Mouse (Mus musculus) retina, embryonic 14.5 days (tissue): ENCODE data around the gene Olfr1396.
"Not testable (repeated sequence)": the region's sequence is repeated elsewhere in the genome, so short reads cannot be mapped to it uniquely, and the experiment has no call there.

Experiments used
- DNase-seq: peaks from one replicate; pipeline ENCODE4 v3.0.0-alpha.2; 2015; ENCODE audit warnings: low spot score

Gene Olfr1396

DNA sequence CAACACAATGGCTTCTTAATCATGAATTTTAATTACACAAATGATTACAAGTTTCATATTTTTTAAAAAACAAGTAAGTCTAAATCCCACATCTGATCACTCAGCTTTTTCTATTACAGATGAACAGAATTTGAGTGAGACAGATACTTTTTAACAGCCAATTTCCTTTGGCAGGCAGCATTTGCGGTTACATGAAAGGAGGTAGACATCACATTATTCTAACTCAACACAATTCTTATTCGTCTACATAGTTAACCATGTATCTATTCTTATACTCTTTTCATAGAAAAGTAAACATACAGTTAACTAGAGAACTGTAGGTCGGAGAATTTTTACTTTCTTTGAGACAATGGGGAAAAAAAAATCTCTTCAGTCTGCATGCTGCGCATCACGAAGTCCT is 24.1 kb downstream of the Olfr1396 start:
- DNase-seq: no peak

DNA sequence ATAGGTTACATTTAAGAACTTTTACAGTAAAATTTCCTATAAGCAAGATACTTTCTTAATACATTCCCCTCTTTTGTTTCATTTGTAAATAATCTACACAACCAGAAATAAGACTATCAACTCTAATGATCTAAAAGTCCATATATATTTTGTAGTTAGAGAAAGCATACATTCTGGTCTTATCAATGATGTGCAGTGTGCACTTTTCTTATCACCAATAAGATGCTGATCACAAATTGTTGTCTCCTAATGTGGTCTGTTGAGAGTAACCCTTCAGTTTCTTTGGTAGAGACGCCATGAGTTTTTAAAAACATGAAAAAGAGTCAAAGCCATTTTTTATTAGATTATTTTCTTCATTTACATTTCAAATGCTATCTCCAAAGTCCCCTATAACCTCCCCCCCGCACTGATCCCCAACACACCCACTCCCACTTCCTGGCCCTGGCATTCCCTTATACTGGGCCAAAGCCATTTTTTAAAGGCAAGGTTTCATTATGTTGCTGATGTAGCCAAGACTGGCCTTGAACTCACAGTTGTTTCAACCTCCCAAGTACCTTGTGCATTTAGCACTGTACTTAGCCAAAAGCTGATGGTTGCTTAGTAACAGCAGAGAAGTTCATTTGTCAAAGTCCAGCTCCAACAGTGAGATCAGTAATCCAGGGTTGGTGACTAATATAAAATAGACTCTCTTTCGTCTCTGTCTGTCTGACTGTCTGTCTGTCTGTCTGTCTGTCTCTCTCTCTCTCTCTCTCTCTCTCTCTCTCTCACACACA is 24.8 kb downstream of the Olfr1396 start:
- DNase-seq: no peak

DNA sequence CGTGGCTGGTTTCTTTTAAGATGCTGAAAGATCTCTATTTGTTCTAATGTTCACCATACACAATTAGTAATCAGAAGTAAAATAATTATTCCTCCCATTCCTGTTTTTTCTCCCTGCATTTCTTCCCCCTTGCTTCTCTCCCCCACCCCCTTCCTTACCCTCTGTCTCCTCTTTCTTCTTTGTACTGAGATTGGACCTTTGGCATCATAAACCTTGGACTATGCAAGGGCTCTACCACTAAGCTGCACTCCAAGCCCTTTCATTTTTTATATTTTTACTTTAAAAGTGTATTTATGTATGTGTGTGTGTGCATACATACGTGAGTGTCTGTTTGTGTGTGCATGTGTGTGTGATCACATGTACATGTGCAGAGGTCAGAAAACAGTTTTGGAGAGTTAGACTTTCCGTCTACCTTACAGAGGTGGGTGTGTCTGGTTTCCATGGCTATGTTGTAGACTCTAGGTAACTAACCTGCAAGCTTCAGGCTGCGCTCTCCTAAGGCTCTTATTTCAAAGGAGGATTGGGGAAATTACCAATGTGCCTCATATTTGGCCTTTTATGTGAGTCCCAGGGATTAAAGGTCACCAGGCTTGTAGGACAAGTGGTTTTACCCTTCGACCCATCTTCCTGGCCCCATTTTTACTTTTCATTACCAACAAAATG is 25.6 kb downstream of the Olfr1396 start:
- DNase-seq: no peak

DNA sequence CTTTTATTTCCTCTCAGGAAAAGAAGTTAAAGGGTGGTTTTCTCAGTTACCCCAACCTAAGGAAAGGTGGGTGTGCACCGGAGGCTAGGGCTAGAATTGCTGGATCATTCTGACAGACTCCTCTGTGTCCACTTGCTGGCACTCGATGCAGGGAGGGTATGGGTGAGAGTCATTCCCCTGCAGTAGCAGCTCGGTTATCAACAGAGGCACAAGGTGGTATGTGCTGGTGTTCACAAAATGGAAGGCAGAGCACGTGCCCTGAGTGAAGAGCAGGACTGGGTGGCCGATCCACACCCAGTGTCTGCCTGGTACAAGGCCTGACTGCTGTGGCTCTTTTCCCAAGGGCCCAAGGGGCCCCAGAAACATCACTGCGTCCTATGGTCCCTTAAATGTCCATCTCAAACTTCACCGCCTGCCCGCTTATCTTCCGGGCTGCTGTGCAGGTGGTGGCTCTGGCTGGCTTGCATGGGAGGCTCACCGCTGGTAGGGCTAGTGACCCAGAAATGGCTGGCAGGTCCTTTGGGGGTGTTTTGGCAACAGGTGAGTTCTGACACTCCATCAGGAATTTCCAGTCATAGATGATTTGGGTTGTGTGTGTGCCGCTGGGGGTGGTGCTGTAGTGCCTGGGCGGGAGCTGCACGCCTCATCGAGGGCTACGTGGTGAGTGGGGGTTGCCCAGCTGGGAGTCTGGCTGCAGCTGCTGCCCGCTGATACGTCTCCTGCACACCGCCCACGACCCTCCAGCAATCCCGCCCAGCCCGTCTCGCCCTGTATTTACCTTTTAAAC is 26.7 kb downstream of the Olfr1396 start:
- no peak for DNase-seq

DNA sequence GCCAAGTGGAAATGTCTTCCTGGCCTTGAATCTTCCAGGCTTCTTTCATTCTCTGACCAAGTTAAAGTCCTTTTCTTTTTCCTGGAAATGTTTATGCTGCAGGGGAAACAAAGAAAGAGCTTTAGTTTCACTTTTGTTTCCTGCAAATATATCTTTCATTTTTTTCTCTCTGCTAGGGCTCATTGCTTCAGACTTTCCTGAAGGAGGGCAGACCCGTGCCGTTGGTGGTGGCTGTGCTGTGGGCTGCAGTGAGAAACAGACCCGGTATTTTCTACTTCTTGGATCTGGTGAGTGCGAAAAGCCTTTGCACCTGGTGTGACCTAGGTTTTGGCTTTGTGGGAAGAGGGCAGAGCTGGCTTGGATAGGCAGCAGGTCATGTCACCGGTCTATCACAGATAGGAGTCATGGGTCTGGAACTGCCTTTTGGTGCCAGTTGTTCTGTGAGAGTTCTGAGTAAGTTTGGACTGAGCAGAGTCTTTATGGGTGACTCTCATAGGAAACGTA is 27.8 kb downstream of the Olfr1396 start:
- no peak for DNase-seq

DNA sequence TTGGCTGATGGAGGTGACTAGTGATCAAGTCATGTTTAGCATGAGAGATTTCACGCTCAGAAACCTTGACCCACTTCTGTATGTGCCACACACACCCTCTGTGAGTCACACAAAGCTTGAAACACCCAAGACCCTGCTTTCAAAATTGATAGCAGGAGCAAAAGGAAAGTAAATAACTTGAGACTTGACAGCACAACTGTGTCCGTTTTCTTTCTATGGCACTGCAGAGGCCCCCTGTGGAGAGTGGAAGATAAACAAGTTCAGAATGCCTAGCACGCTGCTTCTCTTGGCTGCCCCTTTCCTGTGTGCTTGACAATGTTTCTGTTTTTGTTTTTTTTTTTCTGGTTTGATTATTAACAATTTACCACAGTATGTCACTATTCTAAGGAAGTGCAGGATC is 29.8 kb downstream of the Olfr1396 start:
- DNase-seq: no peak

DNA sequence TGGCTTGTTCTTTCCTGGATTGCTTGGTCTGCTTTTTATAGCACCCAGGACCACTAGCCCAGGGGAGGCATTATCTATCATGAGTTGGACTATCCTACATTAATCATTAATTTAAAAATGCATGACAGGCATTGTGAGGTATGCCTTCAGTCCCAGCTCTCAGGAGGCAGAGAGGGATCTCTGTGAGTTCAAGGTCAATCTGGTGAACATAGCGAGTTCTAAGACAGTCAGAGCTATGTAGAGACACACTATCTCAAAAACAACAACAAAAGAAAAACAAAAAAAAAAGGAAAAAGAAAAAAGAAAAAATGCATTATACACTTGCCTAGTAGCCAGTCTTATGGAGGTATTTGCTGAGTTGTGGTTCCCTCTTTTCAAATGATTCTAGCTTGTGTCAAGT is 30.3 kb downstream of the Olfr1396 start:
- DNase-seq: no peak

DNA sequence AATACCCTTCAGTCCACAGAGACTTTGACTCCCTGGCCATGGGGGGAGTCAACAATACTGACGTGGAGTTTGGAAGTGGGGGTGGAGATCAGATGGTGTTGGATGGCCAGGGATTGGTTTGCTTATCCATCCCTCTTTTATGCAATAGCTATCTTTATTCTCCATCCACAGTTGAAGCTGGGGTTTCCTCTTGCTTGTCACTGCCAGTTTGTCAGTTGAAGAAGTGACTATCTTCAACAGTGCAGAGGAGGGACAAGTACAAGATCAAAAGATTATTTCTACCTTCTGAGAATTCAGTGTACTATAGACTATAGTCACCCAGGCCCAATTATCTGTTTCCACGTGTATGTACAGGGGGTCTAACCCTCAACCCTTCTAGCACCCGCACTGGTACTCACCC is 30.9 kb downstream of the Olfr1396 start:
- DNase-seq: no peak

DNA sequence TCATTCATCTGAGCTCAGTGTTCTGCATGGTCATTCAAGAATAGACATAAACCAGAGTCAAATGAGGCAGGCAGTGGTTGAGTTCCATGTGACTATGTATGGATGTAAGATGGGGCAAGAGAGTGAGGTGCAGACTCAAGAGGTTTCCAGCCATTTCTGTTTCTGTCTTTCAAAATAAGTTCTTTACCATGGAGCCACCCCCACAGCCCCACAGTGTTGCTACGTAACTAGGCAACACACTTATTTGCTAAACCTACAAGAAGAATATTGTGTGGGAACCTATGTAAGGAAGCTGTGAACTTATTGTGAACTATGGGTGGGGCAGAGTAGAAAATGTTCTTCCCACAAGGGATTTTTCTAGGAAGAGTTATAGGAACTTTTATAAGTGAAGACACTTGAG is 31.5 kb downstream of the Olfr1396 start:
- DNase-seq: no peak

DNA sequence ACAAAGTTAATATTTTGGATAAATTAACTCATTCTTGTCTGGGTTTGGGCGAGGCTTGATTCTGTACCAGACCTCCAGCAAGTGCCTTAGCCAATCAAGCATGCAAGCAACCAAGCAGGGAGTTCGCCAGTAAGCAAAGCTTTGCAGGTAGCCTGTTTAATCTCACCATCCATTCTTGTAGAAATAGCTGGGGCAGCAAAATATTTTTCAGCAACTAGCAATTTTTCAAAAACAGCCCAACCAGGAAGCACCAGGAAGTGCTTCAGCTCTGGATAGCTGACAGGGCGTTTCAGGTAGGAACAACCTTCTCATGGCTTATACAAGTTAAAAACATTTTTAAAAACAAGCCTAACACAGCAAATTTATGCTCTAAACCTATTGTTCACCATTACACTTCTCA is 32.8 kb downstream of the Olfr1396 start:
- DNase-seq: no peak

DNA sequence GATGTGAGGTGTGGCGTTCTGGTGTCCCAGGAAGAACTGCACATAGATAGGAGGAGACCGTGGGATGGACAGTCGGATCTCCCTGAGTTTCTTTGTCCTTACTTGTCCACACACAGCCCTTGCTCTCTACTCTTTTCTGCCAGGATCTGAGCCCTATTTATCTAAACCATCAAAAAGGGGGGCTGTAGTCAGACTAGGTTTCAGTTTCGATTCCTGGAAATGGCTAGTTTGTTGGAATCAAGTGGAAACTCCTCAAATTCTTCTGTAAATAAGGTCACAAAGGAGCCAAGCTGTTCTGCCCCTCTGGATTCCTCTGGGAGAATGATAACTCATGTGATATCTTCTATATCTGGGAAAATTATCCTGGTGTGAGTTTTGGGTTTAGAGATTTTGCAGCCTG is 33.3 kb downstream of the Olfr1396 start:
- no peak for DNase-seq

DNA sequence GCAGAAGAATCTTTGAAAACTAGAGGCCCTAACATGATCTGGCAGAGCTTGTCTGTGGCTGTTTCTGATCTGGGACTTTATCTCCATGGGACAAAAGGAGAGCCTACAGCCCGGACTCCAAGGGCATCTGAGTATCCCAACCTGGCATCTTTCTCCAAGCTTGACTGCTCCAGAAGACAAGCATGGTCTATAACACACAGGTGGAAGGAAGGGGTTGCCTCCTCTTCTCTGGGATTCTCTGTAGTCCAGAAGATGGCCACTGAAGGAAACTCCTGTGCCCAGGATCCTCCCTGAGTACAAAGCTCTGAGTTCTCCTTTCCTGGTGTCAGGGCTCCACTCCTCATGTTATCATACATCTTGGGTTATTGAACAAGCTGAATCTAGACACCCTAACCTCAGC is 34.0 kb downstream of the Olfr1396 start:
- no peak for DNase-seq

DNA sequence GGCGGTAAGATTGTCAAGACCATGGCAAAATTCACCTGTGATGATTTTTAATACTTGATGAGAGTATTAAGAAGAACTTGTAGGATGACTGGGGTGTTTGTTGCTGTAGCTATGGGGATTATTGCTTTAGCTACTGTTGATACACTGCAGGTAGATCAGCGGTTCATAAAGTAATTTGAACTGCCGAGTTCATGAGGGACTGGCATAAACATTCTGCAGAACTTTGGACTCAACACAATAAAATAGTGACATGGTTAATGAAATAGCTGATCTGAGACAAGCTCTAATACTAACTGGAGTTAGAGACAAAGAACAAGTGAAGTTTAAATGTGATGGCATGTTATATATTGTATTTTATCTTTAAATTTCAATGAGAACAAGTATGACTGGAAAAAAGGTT is 36.0 kb downstream of the Olfr1396 start:
- DNase-seq: no peak

DNA sequence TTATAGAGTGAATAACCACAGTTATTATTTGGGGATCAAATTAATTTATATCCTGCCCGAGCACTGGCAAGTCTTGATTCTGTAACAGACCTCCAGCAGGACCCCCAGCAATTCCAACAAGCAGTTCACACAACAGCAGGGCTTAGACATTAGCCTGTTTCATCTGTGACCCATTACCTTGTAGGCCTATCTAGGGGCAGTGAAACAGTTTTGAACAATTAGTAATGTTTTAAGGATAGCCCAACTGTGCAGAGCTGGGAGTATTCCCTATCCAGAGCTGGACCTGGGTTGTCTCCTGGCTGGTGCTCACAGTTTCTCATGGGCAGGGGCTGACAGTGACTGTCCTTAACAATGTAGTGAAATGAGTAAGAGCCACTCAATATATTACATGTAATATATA is 37.7 kb downstream of the Olfr1396 start:
- DNase-seq: no peak

DNA sequence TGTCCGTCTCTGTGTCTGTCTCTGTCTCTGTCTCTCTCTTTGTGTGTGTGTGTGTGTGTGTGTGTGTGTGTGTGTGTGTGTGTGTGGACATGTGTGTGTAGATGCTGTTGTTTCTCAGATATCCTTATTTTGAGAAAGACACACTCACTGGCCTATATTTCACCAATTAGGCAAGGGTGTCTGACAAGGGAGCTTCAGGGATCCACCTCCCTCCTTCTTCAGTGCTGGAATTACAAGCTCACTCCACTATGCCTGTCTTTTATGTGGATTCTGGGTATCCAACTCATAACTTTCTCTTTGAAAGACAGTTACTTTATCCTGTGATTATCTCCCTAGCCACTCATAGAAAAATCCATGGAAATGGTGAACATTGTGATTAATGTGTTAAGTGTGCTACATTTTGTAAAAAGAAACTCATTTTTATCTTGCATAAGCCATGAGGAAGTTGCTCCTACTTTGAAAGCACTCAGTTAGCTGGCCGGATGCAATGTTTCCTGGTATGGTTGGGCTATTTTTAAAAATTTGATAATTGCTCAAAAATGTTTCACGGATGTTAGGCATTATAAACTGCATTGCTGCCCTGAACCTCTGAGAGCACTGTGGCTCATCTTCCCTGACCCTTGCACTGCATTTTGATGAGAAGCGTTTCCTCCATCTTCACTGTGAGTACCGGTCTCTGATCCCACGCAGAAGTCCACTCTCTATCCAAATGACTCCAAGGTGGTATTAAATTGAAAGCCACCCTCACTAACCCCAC is 38.5 kb downstream of the Olfr1396 start, which contains the start of gene Ifi47:
Gene Ifi47 (plus strand): TSS at position 587 of the 757 bp plus-strand sequence.
- DNase-seq: not testable (repeated sequence)

DNA sequence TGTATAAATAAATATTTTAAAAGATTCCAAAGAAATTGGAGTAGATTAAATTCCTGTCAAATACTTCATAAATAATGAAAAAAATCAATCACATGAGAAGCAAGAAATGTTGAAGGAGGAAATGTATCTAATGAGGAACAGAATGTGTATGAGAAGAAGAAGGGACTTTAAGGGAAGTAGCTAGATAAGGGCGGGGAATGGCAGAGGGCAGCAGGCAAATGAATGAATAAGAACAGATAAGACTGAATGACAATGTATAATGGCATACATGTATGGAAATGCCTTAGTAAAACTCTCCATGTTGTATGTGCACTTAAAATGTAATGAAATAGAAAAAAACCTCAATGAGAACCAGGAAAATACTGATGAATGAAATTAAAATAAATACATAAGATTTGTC is 46.3 kb downstream of the Olfr1396 start:
- no peak for DNase-seq

DNA sequence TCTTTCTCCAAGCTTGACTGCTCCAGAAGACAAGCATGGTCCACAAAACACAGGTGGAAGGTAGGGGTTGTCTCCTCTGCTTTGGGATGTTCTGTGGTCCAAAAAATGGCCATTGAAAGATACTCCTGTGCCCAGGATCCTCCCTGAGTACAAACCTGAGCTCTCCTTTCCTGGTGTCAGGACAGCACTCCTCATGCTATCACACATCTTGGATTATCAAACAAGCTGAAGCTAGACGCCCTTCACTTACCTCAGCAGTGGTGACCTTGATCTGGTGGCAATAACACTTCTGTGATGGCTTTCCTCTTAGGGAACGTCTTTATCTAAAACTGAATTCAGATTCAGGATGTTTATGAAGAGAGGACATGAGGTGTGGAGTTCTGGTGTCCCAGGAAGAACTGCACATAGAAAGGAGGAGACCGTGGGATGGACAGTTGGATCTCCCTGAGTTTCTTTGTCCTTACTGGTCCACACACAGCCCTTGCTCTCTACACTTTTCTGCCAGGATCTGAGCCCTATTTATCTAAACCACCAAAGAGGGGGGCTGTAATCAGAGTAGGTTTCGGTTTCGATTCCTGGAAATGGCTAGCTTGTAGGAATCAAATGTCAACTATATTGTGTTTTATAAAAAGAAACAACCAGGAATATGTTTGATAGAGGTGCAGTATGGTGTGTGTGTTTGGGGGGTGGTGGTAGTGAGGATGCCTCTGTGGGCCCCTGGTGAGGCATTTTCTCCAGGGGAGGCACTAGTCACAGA is 50.8 kb downstream of the Olfr1396 start, which contains the start of gene Tgtp2:
Gene Tgtp2 (minus strand): TSS at position 494 of the 757 bp plus-strand sequence.
- not testable (repeated sequence) for DNase-seq

DNA sequence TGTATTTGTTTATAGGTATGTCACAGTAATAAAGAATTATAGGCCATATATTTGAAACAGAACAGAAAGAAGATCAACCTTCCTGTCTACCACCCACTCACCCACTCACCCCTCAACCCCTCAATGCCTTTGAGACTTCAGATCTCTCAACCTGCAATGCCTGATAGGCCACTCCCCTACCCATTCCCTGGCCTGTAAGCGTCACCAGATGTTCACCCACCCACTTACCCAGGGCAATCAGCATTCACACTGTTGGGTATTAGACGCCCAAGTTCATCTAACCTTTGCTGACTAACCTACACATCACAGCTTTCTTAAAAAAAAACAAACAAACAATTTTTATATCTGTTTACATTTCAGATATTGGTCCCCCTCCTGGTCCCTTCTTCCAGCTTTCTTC is 52.8 kb downstream of the Olfr1396 start:
- not testable (repeated sequence) for DNase-seq

DNA sequence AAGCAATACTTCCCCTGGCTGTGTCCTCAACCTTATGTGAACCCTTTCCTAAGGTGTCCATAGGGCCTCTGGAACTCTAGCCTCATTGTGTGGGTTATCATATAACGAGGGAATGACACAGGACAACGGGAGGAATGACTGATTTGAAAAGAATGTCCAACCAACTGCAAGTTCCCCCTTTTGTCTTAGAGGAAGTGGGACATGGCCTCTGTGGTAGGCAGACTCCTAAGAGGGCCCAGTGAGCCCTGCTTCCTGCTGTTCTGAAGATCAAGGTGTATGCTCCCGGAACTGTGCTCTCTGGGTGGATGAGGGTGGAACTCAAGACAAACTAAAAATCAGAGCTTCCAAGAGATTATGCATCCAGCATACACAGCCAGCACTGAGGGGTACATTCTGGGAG is 54.6 kb downstream of the Olfr1396 start:
- DNase-seq: not testable (repeated sequence)
